Mouse (Mus musculus): ENCODE data around the gene Rmdn2.

DNA sequence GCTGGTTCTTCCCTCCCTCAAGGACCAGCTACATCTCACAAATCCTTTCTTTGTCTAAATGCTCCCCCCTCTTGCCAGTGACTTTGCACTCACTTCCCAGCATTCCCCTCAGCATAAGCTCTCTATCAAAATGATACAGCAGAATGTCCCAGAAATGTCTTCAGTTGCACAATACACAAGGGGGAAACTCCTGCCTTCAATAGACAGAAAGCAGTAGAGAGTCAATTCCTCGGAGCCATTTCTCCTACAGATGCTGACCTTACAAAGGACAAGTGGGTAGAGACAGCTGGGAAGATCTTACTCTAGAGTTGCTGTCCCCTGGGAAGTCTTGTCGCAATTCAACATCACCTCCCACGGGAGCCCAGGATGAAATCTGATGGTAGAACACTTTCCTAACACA lies 125.9 kb downstream of the Rmdn2 start:
- TF ChIP-seq POLR2A (IDR thresholded peaks at IDR 0.05; ENCODE audit: control insufficient read depth, low read depth, low read length) (no peak), CTCF (IDR thresholded peaks at IDR 0.05; ENCODE audit: control insufficient read depth, insufficient read depth, insufficient replicate concordance, low read depth, low read length) (no peak)
